Mouse (Mus musculus): ENCODE measurements at regions not wholly inside any gene's neighbourhood (a gene's known extent, or its start where the extent isn't known, plus 50 kb on each side); places are given as distances from the start of the nearest gene placed in this dataset.

DNA sequence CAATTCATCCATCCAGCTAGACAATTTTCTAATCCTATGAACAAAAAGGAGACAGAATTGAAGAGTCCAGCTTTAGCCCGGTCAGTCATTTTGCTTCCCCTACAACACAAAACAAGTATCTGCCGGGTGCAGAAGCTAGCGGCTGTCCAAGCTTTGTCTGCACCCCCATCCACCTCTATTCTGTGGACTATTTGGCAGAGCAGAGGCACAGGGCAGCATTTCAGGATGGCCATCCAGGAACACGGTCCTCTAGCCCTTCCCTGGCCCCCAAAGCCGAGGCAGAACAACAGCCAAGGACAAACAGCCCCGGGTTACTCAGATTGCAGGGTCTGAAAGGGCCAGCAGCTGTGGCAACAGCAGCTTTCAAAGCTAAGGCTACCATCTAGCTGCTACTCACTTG is 358.6 kb downstream of the Sec23a start:
- Histone ChIP-seq H3K27me3 (ENCODE audit: control insufficient read depth, insufficient read depth, low read length) (no peaks in the 10 kb centered on the region), H3K27ac (ENCODE audit: low read length) (no peak overlapping the region), H3K9me3 (ENCODE audit: control insufficient read depth, low read depth, low read length) (no peaks in the 10 kb centered on the region), H3K36me3 (ENCODE audit: control insufficient read depth, insufficient read depth, low read length) (no peaks in the 10 kb centered on the region), H3K4me1 (ENCODE audit: control insufficient read depth, insufficient read depth, low read length) (no peaks in the 10 kb centered on the region), H3K4me3 (ENCODE audit: low read depth, low read length) (no peak overlapping the region), H3K4me2 (replicated peaks; ENCODE audit: low read depth, low read length) (no peak overlapping the region), H3K9ac (replicated peaks; ENCODE audit: low read depth, low read length) (no peak overlapping the region)
- WGBS = 76% methylated on average over 6 of the region's 6 CpGs
- no peak for ATAC-seq (ENCODE audit: insufficient number of reproducible peaks, insufficient read depth, low FRiP score, low read depth)

DNA sequence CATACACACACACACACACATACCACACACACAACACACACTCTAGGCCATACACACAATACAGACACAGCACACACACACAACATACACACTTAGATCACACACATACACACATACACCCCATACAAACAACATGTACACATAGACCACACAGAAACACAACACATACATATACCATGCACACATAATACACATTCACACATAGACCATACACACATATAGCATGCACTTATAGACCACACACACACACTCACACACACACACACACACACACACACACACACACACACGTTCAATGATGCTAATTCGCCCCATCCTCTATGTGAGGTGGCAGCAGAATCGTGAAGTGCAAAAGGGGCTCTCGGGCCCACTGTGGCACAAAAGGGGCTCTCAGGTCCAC is 359.1 kb downstream of the Sec23a start:
- Histone ChIP-seq H3K9me3 (ENCODE audit: control insufficient read depth, low read depth, low read length) (no peaks in the 10 kb centered on the region), H3K36me3 (ENCODE audit: control insufficient read depth, insufficient read depth, low read length) (no peaks in the 10 kb centered on the region), H3K9ac (replicated peaks; ENCODE audit: low read depth, low read length) (no peak overlapping the region), H3K4me1 (ENCODE audit: control insufficient read depth, insufficient read depth, low read length) (no peaks in the 10 kb centered on the region), H3K4me2 (replicated peaks; ENCODE audit: low read depth, low read length) (no peak overlapping the region), H3K27ac (ENCODE audit: low read length) (no peak overlapping the region), H3K27me3 (ENCODE audit: control insufficient read depth, insufficient read depth, low read length) (no peaks in the 10 kb centered on the region), H3K4me3 (ENCODE audit: low read depth, low read length) (no peak overlapping the region)
- ATAC-seq (ENCODE audit: insufficient number of reproducible peaks, insufficient read depth, low FRiP score, low read depth) = no peak
- 92% methylated on average over 4 of the region's 4 CpGs for WGBS

GRCm38 (mm10) chr12:58648322-58648721 is 363.5 kb downstream of the Sec23a start:
- Histone ChIP-seq H3K4me3 (ENCODE audit: low read depth, low read length) (no peak overlapping the region), H3K4me1 (ENCODE audit: control insufficient read depth, insufficient read depth, low read length) (no peaks in the 10 kb centered on the region), H3K9me3 (ENCODE audit: control insufficient read depth, low read depth, low read length) (no peaks in the 10 kb centered on the region), H3K27me3 (ENCODE audit: control insufficient read depth, insufficient read depth, low read length) (no peaks in the 10 kb centered on the region), H3K36me3 (ENCODE audit: control insufficient read depth, insufficient read depth, low read length) (no peaks in the 10 kb centered on the region), H3K9ac (replicated peaks; ENCODE audit: low read depth, low read length) (no peak overlapping the region), H3K4me2 (replicated peaks; ENCODE audit: low read depth, low read length) (no peak overlapping the region), H3K27ac (ENCODE audit: low read length) (no peak overlapping the region)
- 32% methylated on average over 4 of the region's 4 CpGs for WGBS
- no peak for ATAC-seq (ENCODE audit: insufficient number of reproducible peaks, insufficient read depth, low FRiP score, low read depth)

DNA sequence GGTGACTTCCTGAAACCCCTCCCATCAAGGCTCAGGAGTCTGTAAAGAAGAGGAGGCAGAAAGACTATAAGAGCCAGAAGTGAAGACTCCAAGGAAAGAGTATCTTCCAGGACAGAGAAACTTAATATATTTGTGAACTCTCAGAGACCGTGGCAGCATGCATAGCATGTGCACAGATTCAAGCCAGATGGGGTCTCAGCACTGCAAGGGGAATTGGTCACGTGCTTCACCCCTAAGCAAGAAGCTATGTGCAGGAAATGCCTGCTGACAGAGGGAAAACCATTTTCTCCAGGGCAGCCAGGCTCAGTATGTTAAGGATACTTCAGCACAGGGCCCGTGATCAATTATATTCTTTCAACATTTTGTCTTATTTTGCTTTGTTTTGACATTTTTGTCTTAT is 368.0 kb downstream of the Sec23a start:
- H3K36me3 ChIP-seq (ENCODE audit: control insufficient read depth, insufficient read depth, low read length) = no peaks in the 10 kb centered on the region
- no peaks in the 10 kb centered on the region for H3K27me3 ChIP-seq (ENCODE audit: control insufficient read depth, insufficient read depth, low read length)
- no peak overlapping the region for H3K9ac ChIP-seq (replicated peaks; ENCODE audit: low read depth, low read length)
- no peak for ATAC-seq (ENCODE audit: insufficient number of reproducible peaks, insufficient read depth, low FRiP score, low read depth)
- no peak overlapping the region for H3K27ac ChIP-seq (ENCODE audit: low read length)
- no peak overlapping the region for H3K4me3 ChIP-seq (ENCODE audit: low read depth, low read length)
- no peak overlapping the region for H3K4me2 ChIP-seq (replicated peaks; ENCODE audit: low read depth, low read length)
- H3K9me3 ChIP-seq (ENCODE audit: control insufficient read depth, low read depth, low read length) = no peaks in the 10 kb centered on the region
- H3K4me1 ChIP-seq (ENCODE audit: control insufficient read depth, insufficient read depth, low read length) = no peaks in the 10 kb centered on the region
- 71% methylated on average over 3 of the region's 3 CpGs for WGBS

GRCm38 (mm10) chr12:58639478-58639877 is 370.4 kb upstream of the Clec14a start:
- no peaks in the 10 kb centered on the region for H3K27me3 ChIP-seq (ENCODE audit: control insufficient read depth, insufficient read depth, low read length)
- no peak for ATAC-seq (ENCODE audit: insufficient number of reproducible peaks, insufficient read depth, low FRiP score, low read depth)
- H3K27ac ChIP-seq (ENCODE audit: low read length) = no peak overlapping the region

DNA sequence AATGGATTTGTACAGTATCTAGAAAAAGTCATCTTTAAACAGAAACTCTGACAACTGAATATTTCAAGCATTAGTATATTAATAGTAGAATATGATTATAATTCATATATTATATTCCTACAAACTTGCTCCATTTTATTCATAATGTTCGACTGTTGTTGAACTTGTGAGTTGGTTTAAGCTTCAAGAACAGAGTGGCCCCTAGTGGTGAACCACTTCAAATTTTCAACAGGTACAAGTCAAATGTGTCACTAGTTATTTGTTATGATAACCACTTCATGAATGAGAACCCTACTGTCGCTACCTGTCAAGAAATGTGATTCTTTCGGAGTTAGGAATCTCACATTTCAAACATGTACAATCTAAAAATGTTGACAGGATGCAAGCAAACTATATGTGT is 369.2 kb upstream of the Clec14a start:
- no peak overlapping the region for H3K27ac ChIP-seq (ENCODE audit: low read length)
- ATAC-seq (ENCODE audit: insufficient number of reproducible peaks, insufficient read depth, low FRiP score, low read depth) = no peak
- no peak overlapping the region for H3K9ac ChIP-seq (replicated peaks; ENCODE audit: low read depth, low read length)
- H3K27me3 ChIP-seq (ENCODE audit: control insufficient read depth, insufficient read depth, low read length) = no peaks in the 10 kb centered on the region
- no peak overlapping the region for H3K4me2 ChIP-seq (replicated peaks; ENCODE audit: low read depth, low read length)
- no peaks in the 10 kb centered on the region for H3K36me3 ChIP-seq (ENCODE audit: control insufficient read depth, insufficient read depth, low read length)
- 63% methylated on average over 3 of the region's 3 CpGs for WGBS
- H3K4me1 ChIP-seq (ENCODE audit: control insufficient read depth, insufficient read depth, low read length) = no peaks in the 10 kb centered on the region
- H3K4me3 ChIP-seq (ENCODE audit: low read depth, low read length) = no peak overlapping the region
- no peaks in the 10 kb centered on the region for H3K9me3 ChIP-seq (ENCODE audit: control insufficient read depth, low read depth, low read length)

More at GRCm38 (mm10) chr12:58639478-58639877, 370.4 kb upstream of the Clec14a start:
- WGBS = 45% methylated on average over 1 of the region's 1 CpGs
- Histone ChIP-seq H3K9me3 (ENCODE audit: control insufficient read depth, low read depth, low read length) (no peaks in the 10 kb centered on the region), H3K9ac (replicated peaks; ENCODE audit: low read depth, low read length) (no peak overlapping the region), H3K4me2 (replicated peaks; ENCODE audit: low read depth, low read length) (no peak overlapping the region), H3K4me1 (ENCODE audit: control insufficient read depth, insufficient read depth, low read length) (no peaks in the 10 kb centered on the region), H3K36me3 (ENCODE audit: control insufficient read depth, insufficient read depth, low read length) (no peaks in the 10 kb centered on the region), H3K4me3 (ENCODE audit: low read depth, low read length) (no peak overlapping the region)

DNA sequence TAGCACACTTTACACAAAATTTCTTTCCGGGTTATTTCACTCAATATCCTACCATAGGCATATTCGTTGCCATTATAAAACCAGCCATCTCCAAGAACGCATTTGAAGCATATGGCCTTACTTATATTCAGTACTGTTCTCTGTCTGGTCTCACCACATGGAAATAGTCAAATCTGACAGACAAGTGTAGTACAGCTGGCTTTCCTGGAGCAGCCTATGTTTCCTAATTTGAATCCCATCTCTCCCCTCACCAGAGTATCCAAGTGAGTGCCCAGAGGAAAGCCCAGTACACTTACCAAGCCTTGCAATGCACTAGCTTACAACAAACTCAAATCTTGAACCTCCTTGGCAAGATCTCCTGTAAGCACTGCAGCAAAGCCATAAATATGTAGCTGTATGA is 363.4 kb upstream of the Clec14a start:
- H3K27me3 ChIP-seq (ENCODE audit: control insufficient read depth, insufficient read depth, low read length) = no peaks in the 10 kb centered on the region
- no peak overlapping the region for H3K4me2 ChIP-seq (replicated peaks; ENCODE audit: low read depth, low read length)
- no peak overlapping the region for H3K4me3 ChIP-seq (ENCODE audit: low read depth, low read length)
- no peaks in the 10 kb centered on the region for H3K4me1 ChIP-seq (ENCODE audit: control insufficient read depth, insufficient read depth, low read length)
- ATAC-seq (ENCODE audit: insufficient number of reproducible peaks, insufficient read depth, low FRiP score, low read depth) = no peak
- no peak overlapping the region for H3K9ac ChIP-seq (replicated peaks; ENCODE audit: low read depth, low read length)
- WGBS = 84% methylated on average over 3 of the region's 3 CpGs
- no peaks in the 10 kb centered on the region for H3K36me3 ChIP-seq (ENCODE audit: control insufficient read depth, insufficient read depth, low read length)
- H3K27ac ChIP-seq (ENCODE audit: low read length) = no peak overlapping the region
- no peaks in the 10 kb centered on the region for H3K9me3 ChIP-seq (ENCODE audit: control insufficient read depth, low read depth, low read length)

GRCm38 (mm10) chr12:58628817-58629216 is 359.7 kb upstream of the Clec14a start:
- no peak for ATAC-seq (ENCODE audit: insufficient number of reproducible peaks, insufficient read depth, low FRiP score, low read depth)
- Histone ChIP-seq H3K4me1 (ENCODE audit: control insufficient read depth, insufficient read depth, low read length) (no peaks in the 10 kb centered on the region), H3K27me3 (ENCODE audit: control insufficient read depth, insufficient read depth, low read length) (no peaks in the 10 kb centered on the region), H3K9ac (replicated peaks; ENCODE audit: low read depth, low read length) (no peak overlapping the region), H3K4me3 (ENCODE audit: low read depth, low read length) (no peak overlapping the region), H3K9me3 (ENCODE audit: control insufficient read depth, low read depth, low read length) (no peaks in the 10 kb centered on the region), H3K27ac (ENCODE audit: low read length) (no peak overlapping the region), H3K4me2 (replicated peaks; ENCODE audit: low read depth, low read length) (no peak overlapping the region), H3K36me3 (ENCODE audit: control insufficient read depth, insufficient read depth, low read length) (no peaks in the 10 kb centered on the region)
- WGBS = 64% methylated on average over 5 of the region's 5 CpGs

DNA sequence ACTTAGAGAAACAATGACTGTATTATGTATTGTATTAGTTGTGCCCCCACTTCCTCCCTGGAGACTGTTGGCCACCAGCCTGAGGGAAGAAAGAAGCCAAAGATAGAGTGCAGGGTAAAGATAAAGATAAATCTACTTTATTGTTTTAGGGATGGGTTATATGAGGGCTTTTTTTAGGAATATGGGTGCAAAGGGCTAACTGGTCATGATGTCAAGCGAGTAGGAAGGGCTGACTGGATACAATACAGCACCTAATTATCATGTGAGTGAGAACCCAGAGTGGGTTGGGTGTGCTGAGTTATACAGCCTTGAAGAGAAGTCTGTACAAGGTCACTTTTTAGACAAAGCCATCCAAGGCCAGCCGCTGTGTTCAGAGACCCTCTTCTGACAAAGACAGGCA is 356.1 kb upstream of the Clec14a start:
- ATAC-seq (ENCODE audit: insufficient number of reproducible peaks, insufficient read depth, low FRiP score, low read depth) = no peak
- no peaks in the 10 kb centered on the region for H3K27me3 ChIP-seq (ENCODE audit: control insufficient read depth, insufficient read depth, low read length)
- no peak overlapping the region for H3K27ac ChIP-seq (ENCODE audit: low read length)
- WGBS = 80% methylated on average over 2 of the region's 2 CpGs
- no peaks in the 10 kb centered on the region for H3K9me3 ChIP-seq (ENCODE audit: control insufficient read depth, low read depth, low read length)
- no peaks in the 10 kb centered on the region for H3K4me1 ChIP-seq (ENCODE audit: control insufficient read depth, insufficient read depth, low read length)
- no peak overlapping the region for H3K9ac ChIP-seq (replicated peaks; ENCODE audit: low read depth, low read length)
- H3K4me3 ChIP-seq (ENCODE audit: low read depth, low read length) = no peak overlapping the region
- H3K36me3 ChIP-seq (ENCODE audit: control insufficient read depth, insufficient read depth, low read length) = no peaks in the 10 kb centered on the region
- H3K4me2 ChIP-seq (replicated peaks; ENCODE audit: low read depth, low read length) = no peak overlapping the region

Data from stomach, embryonic 14.5 days (tissue).